Mouse (Mus musculus): Measurements from ENCODE around the gene Klk9. TPM values are rescaled to one million over a fixed set of nuclear protein-coding genes. Genes with fewer than 3 reads are reported as not detected.

Gene Klk9
- total RNA-seq, 2 experiments from 2014 or later: not detected

- no peak for DNase-seq (ENCODE audit: low spot score)
Measured at GRCm38 (mm10) chr7:43789295-43789694, 2.4 kb upstream of the Klk9 start.

- no peak for DNase-seq (ENCODE audit: low spot score)
Measured at GRCm38 (mm10) chr7:43796355-43796754, 4.7 kb downstream of the Klk9 start.

- DNase-seq (ENCODE audit: low spot score): no peak
Measured at GRCm38 (mm10) chr7:43797333-43797769, 5.7 kb downstream of the Klk9 start, which contains the start of gene Klk8. Gene Klk8, plus strand, starts transcription at chr7:43797577.

GRCm38 (mm10) chr7:43797844-43798462 is 6.3 kb downstream of the Klk9 start:
- DNase-seq (ENCODE audit: low spot score): no peak

- DNase-seq (ENCODE audit: low spot score): no peak
Measured at GRCm38 (mm10) chr7:43799876-43800275, 8.2 kb downstream of the Klk9 start.

- no peak for DNase-seq (ENCODE audit: low spot score)
Measured at GRCm38 (mm10) chr7:43810994-43811393, 19.3 kb downstream of the Klk9 start, which contains the start of gene Klk7. Gene Klk7, plus strand, starts transcription at chr7:43811294.

- DNase-seq (ENCODE audit: low spot score): no peak
Measured at GRCm38 (mm10) chr7:43815211-43815610, 23.5 kb downstream of the Klk9 start.

- no peak for DNase-seq (ENCODE audit: low spot score)
Measured at GRCm38 (mm10) chr7:43816746-43817145, 25.1 kb downstream of the Klk9 start.

GRCm38 (mm10) chr7:43821581-43821980 is 29.9 kb downstream of the Klk9 start:
- no peak for DNase-seq (ENCODE audit: low spot score)

- no peak for DNase-seq (ENCODE audit: low spot score)
Measured at GRCm38 (mm10) chr7:43824199-43824598, 32.5 kb downstream of the Klk9 start, which contains the start of gene Klk6. Gene Klk6, plus strand, starts transcription at chr7:43824499.

- no peak for DNase-seq (ENCODE audit: low spot score)
Measured at GRCm38 (mm10) chr7:43826056-43826455, 34.4 kb downstream of the Klk9 start.

- DNase-seq (ENCODE audit: low spot score): no peak
Measured at GRCm38 (mm10) chr7:43827706-43828105, 36.0 kb downstream of the Klk9 start.

- no peak for DNase-seq (ENCODE audit: low spot score)
Measured at GRCm38 (mm10) chr7:43829006-43829405, 37.3 kb downstream of the Klk9 start.

GRCm38 (mm10) chr7:43841701-43842100 is 50.0 kb downstream of the Klk9 start, which contains the start of gene Klk5:
Gene Klk5, plus strand, starts transcription at chr7:43841971.
- no peak for DNase-seq (ENCODE audit: low spot score)

GRCm38 (mm10) chr7:43843801-43844200 is 52.1 kb downstream of the Klk9 start:
- DNase-seq (ENCODE audit: low spot score): no peak

Other genes starting within 250 kb of the Klk9 start
- gene Cd33, start 247.5 kb upstream of the Klk9 start, total RNA-seq (2021): 1 to 10 TPM in 1 of 2 experiments, under 1 TPM in 1; 1.00 to 1.2 TPM
- gene Zfp658, start 229.6 kb upstream of the Klk9 start, total RNA-seq (2021): under 1 TPM; 0.55 to 0.59 TPM
- 1 to 10 TPM; 3.4 to 3.9 TPM for gene Zfp719, start 212.3 kb upstream of the Klk9 start, total RNA-seq (2021)
- gene Zfp819, start 184.7 kb upstream of the Klk9 start, total RNA-seq (2021): not detected
- not detected for gene Ceacam18, start 157.2 kb upstream of the Klk9 start, total RNA-seq (2021)
- gene Siglece, start 131.7 kb upstream of the Klk9 start, total RNA-seq (2021): under 1 TPM; 0.16 to 0.40 TPM
- 1 to 10 TPM; 1.7 to 2.0 TPM for gene Ctu1, start 119.9 kb upstream of the Klk9 start, total RNA-seq (2021)
- not detected for gene Klk14, start 101.5 kb upstream of the Klk9 start, total RNA-seq (2021)
- under 1 TPM in 1 of 2 experiments, not detected in 1; 0.33 TPM for gene Klk13, start 79.3 kb upstream of the Klk9 start, total RNA-seq (2021)
- not detected for gene Klk12, start 23.0 kb upstream of the Klk9 start, total RNA-seq (2021)
- gene Klk11, start 17.3 kb upstream of the Klk9 start, total RNA-seq (2021): under 1 TPM in 1 of 2 experiments, not detected in 1; 0.53 TPM
- gene Klk10, start 10.9 kb upstream of the Klk9 start, total RNA-seq (2021): under 1 TPM; 0.39 to 0.47 TPM
- gene Klk8, start 5.7 kb downstream of the Klk9 start, total RNA-seq (2021): 1 to 10 TPM; 1.1 to 1.3 TPM
- gene Klk7, start 19.4 kb downstream of the Klk9 start, total RNA-seq (2021): not detected
- not detected for gene Klk6, start 32.6 kb downstream of the Klk9 start, total RNA-seq (2021)
- gene Klk5, start 50.1 kb downstream of the Klk9 start, total RNA-seq (2021): not detected
- gene Klk4, start 89.3 kb downstream of the Klk9 start, total RNA-seq (2021): not detected
- not detected for gene Klk15, start 141.8 kb downstream of the Klk9 start, total RNA-seq (2021)
- not detected for gene Klk1b8, start 158.8 kb downstream of the Klk9 start, total RNA-seq (2021)
- not detected for gene Klk1b1, start 174.9 kb downstream of the Klk9 start, total RNA-seq (2021)
- gene Klk1b9, start 184.2 kb downstream of the Klk9 start, total RNA-seq (2021): not detected
- gene Klk1b11, start 204.0 kb downstream of the Klk9 start, total RNA-seq (2021): not detected
- 1 to 10 TPM in 1 of 2 experiments, under 1 TPM in 1; 0.21 to 1.1 TPM for gene Klk1b26, start 220.3 kb downstream of the Klk9 start, total RNA-seq (2021)

Data from gastrocnemius, adult 18-20 months (tissue).